Mouse (Mus musculus) ES-E14 (cell line): ENCODE results near the gene Gm26620.

ENCODE experiments used
- HCFC1 ChIP-seq: IDR thresholded peaks from 2 replicates; pipeline ENCODE4 v1.6.1; 2012; ENCODE audit warnings: low read length, inconsistent platforms, borderline replicate concordance; ENCODE audit not compliant: insufficient read depth
- MAFK ChIP-seq: IDR thresholded peaks from 2 replicates; pipeline ENCODE4 v1.6.1; 2014; ENCODE audit warnings: mild to moderate bottlenecking, low read depth, low read length, inconsistent platforms; ENCODE audit not compliant: insufficient read depth

GRCm38 (mm10) chr1:170907456-170908191, 22.8 kb downstream of the Gm26620 start:
- no peak for TF ChIP-seq MAFK
- TF ChIP-seq HCFC1, result no peak
